Mouse (Mus musculus) heart, embryonic 12.5 days (tissue): ENCODE data around the gene Arhgap28. TPM values are rescaled to one million over a fixed set of nuclear protein-coding genes. Genes with fewer than 3 reads are reported as not detected.

Experiments used
- ATAC-seq: fragments of 200-750 bp; cut with Nextera tagmentation; 2 replicates; pipeline ENCODE4 v1.8.0; 2017; ENCODE audit warnings: moderate TSS enrichment, moderate library complexity; ENCODE audit not compliant: insufficient number of reproducible peaks, low FRiP score
- H3K27ac ChIP-seq: fragments of 300-500 bp; sonication (generic); 2 replicates; pipeline ENCODE4 v1.5.1; 2016; ENCODE audit warnings: mild to moderate bottlenecking, moderate library complexity; ENCODE audit not compliant: poor library complexity, severe bottlenecking
- H3K27me3 ChIP-seq: fragments of 300-500 bp; sonication (generic); replicated peaks from 2 replicates; pipeline ENCODE4 v1.6.1; 2016; ENCODE audit warnings: mild to moderate bottlenecking, moderate library complexity
- H3K36me3 ChIP-seq: fragments of 300-500 bp; sonication (generic); 2 replicates; pipeline ENCODE4 v1.6.1; 2016; ENCODE audit warnings: mild to moderate bottlenecking, moderate library complexity
- H3K4me1 ChIP-seq: fragments of 300-500 bp; sonication (generic); replicated peaks from 2 replicates; pipeline ENCODE4 v1.6.1; 2016; ENCODE audit warnings: mild to moderate bottlenecking
- H3K4me2 ChIP-seq: fragments of 300-500 bp; sonication (generic); 2 replicates; pipeline ENCODE4 v1.6.1; 2016; ENCODE audit warnings: mild to moderate bottlenecking, moderate library complexity
- H3K4me3 ChIP-seq: fragments of 300-500 bp; sonication (generic); 2 replicates; pipeline ENCODE4 v1.5.1; 2016; ENCODE audit warnings: mild to moderate bottlenecking
- H3K9ac ChIP-seq: fragments of 300-500 bp; sonication (generic); 2 replicates; pipeline ENCODE4 v1.6.1; 2016; ENCODE audit warnings: mild to moderate bottlenecking, moderate library complexity
- H3K9me3 ChIP-seq: fragments of 300-500 bp; sonication (generic); replicated peaks from 2 replicates; pipeline ENCODE4 v1.6.1; 2016; ENCODE audit warnings: mild to moderate bottlenecking, moderate library complexity
- WGBS: fragments of 180-500 bp; shearing (Covaris S2); methylation state at CpG from one replicate; pipeline ENCODE4 v1.1.7; 2016; 5-methylcytosine and 5-hydroxymethylcytosine counted together
- polyA plus RNA-seq: library from polyadenylated mRNA; unstranded; fragments of >200 nt; fragmentation: Nextera tagmentation; extraction: Ambion mirVana; gene quantifications from 2 replicates; pipeline ENCODE4 v1.2.1, GENCODE M21; 2016

Arhgap28 gene
- polyA plus RNA-seq = 25.2 and 25.4 TPM in 2 replicates

DNA sequence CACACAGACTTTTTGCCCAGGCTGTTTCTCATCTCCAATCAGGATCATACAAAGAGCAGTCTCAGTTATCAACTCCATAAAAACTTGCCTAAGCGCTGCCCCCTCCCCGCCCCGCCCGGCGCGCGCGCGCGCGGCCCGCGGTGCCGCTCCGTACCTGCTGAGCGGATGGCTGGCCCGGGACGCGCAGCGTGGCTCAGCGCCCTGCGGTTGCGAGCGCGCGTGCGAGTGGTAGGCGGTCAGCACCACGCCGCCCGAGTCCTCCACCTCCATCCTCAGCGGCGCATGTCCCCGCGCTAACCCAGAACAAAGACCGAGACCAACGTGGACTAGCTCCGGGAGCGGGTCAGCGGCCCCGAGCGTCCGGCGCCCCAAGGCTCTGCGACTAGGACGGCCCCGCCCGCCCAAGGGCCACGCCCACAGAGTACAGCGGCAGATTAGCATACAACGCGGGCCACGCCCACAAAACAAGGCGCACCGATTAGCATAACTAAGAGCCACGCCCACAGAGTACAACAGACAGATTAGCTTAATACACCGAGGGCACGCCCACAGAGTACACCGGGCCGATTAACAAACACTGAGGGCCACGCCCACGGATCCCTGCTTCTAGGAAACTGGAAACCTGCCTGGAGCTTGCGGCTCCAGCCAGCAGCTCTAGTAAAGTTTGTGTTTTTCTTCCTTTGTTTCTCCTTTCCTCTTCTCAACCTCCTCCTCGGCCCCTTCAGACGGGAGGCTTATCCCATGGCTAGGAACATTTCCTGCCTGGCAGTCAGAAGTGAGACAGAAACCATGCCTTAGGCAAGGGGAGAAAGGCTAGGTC is at the start of gene Arhgap28:
TSS of gene Arhgap28 (minus strand) at position 380 of the 820 bp plus-strand sequence.
- Histone ChIP-seq H3K9me3 (peaks cover 3% of the 10 kb centered on the region; the same call in 1 of the 2 replicates), H3K4me1 (peaks cover 29% of the 10 kb centered on the region), H3K9ac (peak within 1 kb of the TSS; percentile 76), H3K4me3 (peak within 1 kb of the TSS; percentile 86), H3K27ac (peak within 1 kb of the TSS; percentile 94), H3K27me3 (no peaks in the 10 kb centered on the region), H3K36me3 (no peaks in the 10 kb centered on the region), H3K4me2 (peak within 1 kb of the TSS; percentile 81)
- under 1% methylated on average over 65 of the region's 65 CpGs for WGBS
- ATAC-seq = peak; percentile 95

DNA sequence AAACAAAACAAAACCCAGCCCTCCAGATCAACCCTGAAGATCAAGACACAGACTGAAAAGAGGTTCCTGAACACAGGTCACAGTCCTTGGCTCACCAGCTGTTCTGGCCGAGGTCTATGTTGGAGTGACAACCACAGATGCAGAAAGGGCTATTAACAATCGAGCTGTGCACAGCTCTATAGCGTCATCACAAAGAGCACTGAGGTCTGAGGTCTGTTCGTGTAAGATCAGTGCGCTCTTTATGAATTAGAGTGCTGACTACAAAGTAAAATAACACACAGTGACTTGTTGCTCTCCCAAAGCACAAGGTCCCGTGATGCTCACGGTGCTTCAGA is 42.4 kb upstream of the Arhgap28 start:
- no peak overlapping the region for H3K27ac ChIP-seq
- H3K9me3 ChIP-seq = no peaks in the 10 kb centered on the region
- 78% methylated on average over 7 of the region's 7 CpGs for WGBS
- no peaks in the 10 kb centered on the region for H3K4me1 ChIP-seq
- H3K4me2 ChIP-seq = no peak overlapping the region
- ATAC-seq = no peak
- H3K4me3 ChIP-seq = no peak overlapping the region
- no peaks in the 10 kb centered on the region for H3K36me3 ChIP-seq
- no peak overlapping the region for H3K9ac ChIP-seq
- H3K27me3 ChIP-seq = no peaks in the 10 kb centered on the region

DNA sequence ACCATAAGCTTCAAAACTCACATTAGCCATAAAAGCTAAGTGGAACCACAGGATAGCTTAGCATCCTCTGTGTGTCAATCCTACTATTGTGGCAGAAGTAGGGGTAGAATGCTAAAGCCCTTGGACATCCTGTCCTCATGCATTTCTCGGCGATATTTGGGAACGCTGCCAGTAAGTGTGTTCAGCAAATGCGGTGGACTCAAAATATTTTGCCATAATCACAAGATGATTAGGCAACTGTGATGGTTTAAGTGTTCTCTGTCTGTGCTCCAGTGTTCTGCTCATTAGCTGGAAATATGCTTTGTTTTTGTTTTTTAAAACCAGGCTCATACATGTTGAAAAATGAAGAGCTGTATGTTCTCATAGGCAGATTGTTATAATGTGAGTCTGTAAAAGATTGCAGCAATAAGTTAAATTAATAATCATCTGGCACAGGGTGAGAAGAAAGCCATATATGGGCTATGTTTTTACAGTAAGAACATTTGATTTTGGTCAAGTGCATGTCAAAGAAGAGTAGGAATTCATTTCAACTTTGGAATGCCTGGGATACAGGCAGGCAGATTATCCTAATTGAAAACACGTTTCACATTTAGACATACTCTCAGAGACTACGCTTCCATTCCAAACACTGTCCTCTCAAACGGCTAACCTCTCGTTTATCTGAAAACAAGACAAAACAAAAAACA is 41.9 kb upstream of the Arhgap28 start:
- no peaks in the 10 kb centered on the region for H3K36me3 ChIP-seq
- WGBS = 62% methylated on average over 8 of the region's 8 CpGs
- no peak for ATAC-seq
- H3K4me1 ChIP-seq = no peaks in the 10 kb centered on the region
- no peak overlapping the region for H3K9ac ChIP-seq
- no peak overlapping the region for H3K4me2 ChIP-seq
- no peaks in the 10 kb centered on the region for H3K9me3 ChIP-seq
- no peak overlapping the region for H3K27ac ChIP-seq
- no peak overlapping the region for H3K4me3 ChIP-seq
- no peaks in the 10 kb centered on the region for H3K27me3 ChIP-seq

DNA sequence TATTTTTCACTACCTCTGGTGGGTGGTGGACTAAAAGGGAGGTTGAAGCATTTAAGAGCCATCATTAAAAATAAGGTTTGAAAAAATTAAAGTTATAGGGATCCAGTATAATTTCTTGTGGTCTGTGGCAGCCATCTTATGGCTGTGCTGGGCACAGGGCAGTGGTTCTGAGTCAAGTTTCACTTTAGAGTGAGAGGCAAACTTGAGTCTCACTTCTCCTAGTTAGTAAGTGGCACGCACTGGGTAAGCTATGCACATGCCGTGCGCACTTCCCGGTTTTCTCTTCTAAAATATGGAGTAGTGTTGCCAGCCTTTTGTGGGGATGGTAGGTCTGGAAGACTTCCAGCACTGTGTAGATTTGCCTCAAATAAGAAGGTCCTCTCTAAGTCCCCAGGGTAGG is 38.5 kb upstream of the Arhgap28 start:
- no peaks in the 10 kb centered on the region for H3K4me1 ChIP-seq
- no peak overlapping the region for H3K27ac ChIP-seq
- H3K27me3 ChIP-seq = no peaks in the 10 kb centered on the region
- H3K9ac ChIP-seq = no peak overlapping the region
- WGBS = 89% methylated on average over 4 of the region's 4 CpGs
- no peak overlapping the region for H3K4me2 ChIP-seq
- ATAC-seq = no peak
- no peaks in the 10 kb centered on the region for H3K36me3 ChIP-seq
- no peaks in the 10 kb centered on the region for H3K9me3 ChIP-seq
- H3K4me3 ChIP-seq = no peak overlapping the region

DNA sequence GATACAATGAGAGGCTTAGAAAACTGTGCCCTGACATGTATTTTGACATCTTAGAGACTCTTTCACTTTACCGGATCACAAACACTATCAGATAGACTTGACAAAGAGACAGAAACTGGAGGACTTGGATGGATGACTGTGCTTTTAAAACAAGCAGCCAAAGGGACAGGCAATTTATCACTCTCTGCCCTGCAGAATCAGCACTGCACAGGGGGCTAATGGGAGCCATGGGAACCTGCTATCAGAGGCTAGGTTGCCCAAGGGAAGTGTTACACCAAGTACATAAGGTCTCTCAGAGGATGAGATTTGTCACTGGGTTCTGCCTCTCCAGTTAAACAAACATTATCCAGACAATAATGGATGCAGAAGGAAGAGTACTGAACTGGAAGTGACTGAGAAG is 33.1 kb upstream of the Arhgap28 start:
- Histone ChIP-seq H3K9ac (no peak overlapping the region), H3K4me3 (no peak overlapping the region), H3K9me3 (no peaks in the 10 kb centered on the region), H3K27me3 (no peaks in the 10 kb centered on the region), H3K4me2 (no peak overlapping the region), H3K4me1 (no peaks in the 10 kb centered on the region), H3K27ac (no peak overlapping the region), H3K36me3 (no peaks in the 10 kb centered on the region)
- ATAC-seq = no peak
- 48% methylated on average over 1 of the region's 1 CpGs for WGBS

DNA sequence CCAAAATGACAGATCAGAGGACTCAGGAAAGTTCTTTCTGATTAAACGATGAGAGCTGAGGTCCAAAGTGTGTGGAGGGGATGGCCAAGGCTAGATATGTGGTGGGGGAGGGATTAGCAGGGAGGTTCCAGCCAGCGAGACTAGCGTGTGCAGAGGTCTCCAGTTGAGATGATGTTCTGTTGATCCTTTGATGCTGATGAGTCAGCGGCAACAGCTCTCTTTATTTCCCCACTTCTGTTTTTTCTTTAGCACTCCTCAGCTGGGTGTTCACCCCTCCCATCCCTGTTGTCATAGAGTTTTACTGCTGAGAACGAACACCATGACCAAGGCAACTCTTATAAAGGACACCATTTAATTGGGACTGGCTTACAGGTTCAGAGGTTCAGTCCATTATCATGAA is 25.6 kb upstream of the Arhgap28 start:
- 76% methylated on average over 5 of the region's 5 CpGs for WGBS
- Histone ChIP-seq H3K36me3 (no peaks in the 10 kb centered on the region), H3K9ac (no peak overlapping the region), H3K27ac (no peak overlapping the region), H3K27me3 (no peaks in the 10 kb centered on the region), H3K4me2 (no peak overlapping the region), H3K9me3 (no peaks in the 10 kb centered on the region), H3K4me3 (no peak overlapping the region), H3K4me1 (no peaks in the 10 kb centered on the region)
- no peak for ATAC-seq

DNA sequence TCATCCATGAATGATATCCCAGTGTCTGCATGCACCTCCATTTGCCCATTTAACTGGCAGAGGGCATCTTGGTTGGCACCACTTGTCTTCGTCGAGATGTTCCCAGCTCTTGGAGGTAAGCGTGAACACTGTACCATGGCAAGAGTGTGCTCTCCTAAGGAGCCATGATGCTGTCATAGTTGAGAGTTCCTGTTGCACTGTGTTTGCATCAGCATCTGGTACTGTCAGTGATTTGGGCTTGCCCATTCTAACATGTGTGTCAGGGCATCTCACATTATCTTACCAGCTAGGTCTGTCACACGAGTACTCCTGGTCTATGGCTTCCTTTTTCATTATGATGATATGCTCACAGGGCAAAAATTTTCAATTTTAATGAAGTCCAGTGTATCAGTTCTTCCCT is 24.6 kb upstream of the Arhgap28 start:
- no peak overlapping the region for H3K9ac ChIP-seq
- H3K4me2 ChIP-seq = no peak overlapping the region
- no peaks in the 10 kb centered on the region for H3K9me3 ChIP-seq
- H3K4me1 ChIP-seq = no peaks in the 10 kb centered on the region
- no peak overlapping the region for H3K27ac ChIP-seq
- H3K4me3 ChIP-seq = no peak overlapping the region
- 82% methylated on average over 4 of the region's 4 CpGs for WGBS
- H3K36me3 ChIP-seq = no peaks in the 10 kb centered on the region
- ATAC-seq = no peak
- H3K27me3 ChIP-seq = no peaks in the 10 kb centered on the region

DNA sequence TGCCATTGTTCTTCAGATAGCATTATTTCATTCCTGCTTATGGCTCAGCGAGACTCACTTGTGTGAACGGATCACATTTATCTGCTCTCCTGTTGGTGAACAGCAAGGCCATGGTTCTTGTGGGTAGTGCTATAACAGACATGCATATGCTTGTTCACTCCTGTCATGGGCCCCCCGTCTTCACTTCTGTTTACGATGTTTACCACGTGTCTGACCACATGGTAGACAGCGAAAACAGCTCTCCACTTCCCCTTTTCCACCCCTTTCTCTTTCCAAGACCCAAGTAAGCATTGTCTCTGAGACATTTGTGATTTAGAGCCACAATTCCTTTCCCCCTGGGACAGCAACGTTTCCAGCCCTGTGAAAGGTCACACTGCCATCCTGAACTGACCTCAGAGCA is 20.4 kb upstream of the Arhgap28 start:
- ATAC-seq = no peak
- H3K9ac ChIP-seq = no peak overlapping the region
- 63% methylated on average over 7 of the region's 7 CpGs for WGBS

DNA sequence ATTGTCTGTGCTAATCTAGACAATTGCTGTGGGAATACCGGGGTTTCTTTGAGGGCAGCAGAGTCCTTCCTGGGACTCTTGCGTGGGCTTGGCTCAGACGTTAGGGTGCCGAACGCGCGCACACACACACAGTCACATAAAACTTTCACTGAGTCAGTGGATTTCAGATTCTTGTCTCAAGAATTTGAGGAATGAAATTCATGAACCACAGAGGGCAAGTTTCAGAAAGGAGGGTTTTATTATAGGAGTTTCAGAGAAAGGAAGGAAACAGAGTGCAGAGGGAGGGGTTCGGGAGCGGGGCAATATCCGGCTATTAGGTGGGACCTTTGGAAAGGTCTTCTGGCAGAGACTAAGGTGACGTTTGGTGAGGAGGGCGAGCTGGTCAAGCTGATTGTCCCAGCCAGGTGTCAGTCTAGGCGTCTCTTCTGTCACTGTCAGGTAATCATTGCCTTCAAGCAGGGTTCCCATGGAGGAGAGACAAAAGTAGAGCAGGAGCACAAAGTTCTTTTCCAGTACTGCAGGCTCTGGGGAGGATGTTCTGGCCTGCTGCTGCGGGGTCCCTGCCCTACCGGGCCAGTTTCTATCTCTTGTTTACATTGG is 15.6 kb upstream of the Arhgap28 start:
- H3K9me3 ChIP-seq = peaks cover 2% of the 10 kb centered on the region; the same call in 1 of the 2 replicates
- no peak overlapping the region for H3K4me2 ChIP-seq
- WGBS = 67% methylated on average over 15 of the region's 15 CpGs
- peaks cover 3% of the 10 kb centered on the region; the same call in 1 of the 2 replicates for H3K4me1 ChIP-seq
- no peaks in the 10 kb centered on the region for H3K27me3 ChIP-seq
- no peak overlapping the region for H3K9ac ChIP-seq
- H3K27ac ChIP-seq = no peak overlapping the region
- ATAC-seq = no peak
- H3K36me3 ChIP-seq = no peaks in the 10 kb centered on the region
- H3K4me3 ChIP-seq = no peak overlapping the region

More for the DNA sequence above, 20.4 kb upstream of the Arhgap28 start:
- Histone ChIP-seq H3K36me3 (no peaks in the 10 kb centered on the region), H3K27ac (no peak overlapping the region), H3K4me1 (no peaks in the 10 kb centered on the region), H3K4me2 (no peak overlapping the region), H3K27me3 (no peaks in the 10 kb centered on the region), H3K9me3 (no peaks in the 10 kb centered on the region), H3K4me3 (no peak overlapping the region)

DNA sequence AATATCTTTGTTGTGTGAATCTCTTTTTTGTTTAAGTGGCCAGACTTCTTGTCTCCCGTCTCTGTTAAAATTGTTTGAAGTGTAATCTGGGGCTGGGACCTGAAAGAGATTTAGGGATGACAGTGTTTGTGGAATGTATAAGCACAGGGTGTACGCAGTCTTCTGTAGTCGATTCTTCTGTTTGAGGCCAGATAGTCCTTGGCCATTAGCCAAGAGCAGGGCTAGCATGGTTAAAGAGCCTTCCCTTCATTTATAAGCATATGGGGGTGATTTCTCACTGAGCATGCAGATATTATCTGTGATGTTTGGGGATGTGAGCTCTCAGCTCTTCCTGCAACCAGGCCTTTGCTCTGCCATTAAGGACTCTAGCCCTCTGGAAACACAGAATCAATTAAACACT is 13.2 kb upstream of the Arhgap28 start:
- Histone ChIP-seq H3K27me3 (no peaks in the 10 kb centered on the region), H3K9me3 (peaks cover 3% of the 10 kb centered on the region; the same call in 1 of the 2 replicates), H3K4me1 (peaks cover 3% of the 10 kb centered on the region; the same call in 1 of the 2 replicates), H3K27ac (no peak overlapping the region), H3K4me2 (no peak overlapping the region), H3K36me3 (no peaks in the 10 kb centered on the region), H3K9ac (no peak overlapping the region), H3K4me3 (no peak overlapping the region)
- ATAC-seq = no peak
- 34% methylated on average over 3 of the region's 3 CpGs for WGBS

DNA sequence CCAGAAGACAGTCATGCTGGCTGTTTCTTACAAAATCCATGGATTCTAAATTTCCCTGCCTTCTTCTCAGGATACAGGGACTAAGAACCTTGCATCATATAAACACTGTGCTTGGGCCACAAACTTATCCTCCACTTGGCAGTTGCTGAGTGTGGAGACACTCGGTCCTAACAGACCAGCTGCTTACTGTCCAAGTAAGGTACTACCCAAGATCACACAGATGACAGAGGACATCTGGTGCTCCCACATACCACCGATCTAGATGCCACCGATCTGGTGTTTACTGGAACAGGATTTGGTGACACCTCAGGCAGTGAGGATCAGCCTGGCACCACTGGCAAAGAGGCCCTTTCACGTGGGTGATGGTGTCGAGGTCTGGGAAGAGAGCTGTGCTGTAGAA is 7.7 kb upstream of the Arhgap28 start:
- 79% methylated on average over 5 of the region's 5 CpGs for WGBS
- no peak overlapping the region for H3K9ac ChIP-seq
- H3K27me3 ChIP-seq = no peaks in the 10 kb centered on the region
- ATAC-seq = no peak
- no peaks in the 10 kb centered on the region for H3K4me1 ChIP-seq
- H3K36me3 ChIP-seq = no peaks in the 10 kb centered on the region
- H3K4me3 ChIP-seq = no peak overlapping the region
- no peak overlapping the region for H3K27ac ChIP-seq
- H3K9me3 ChIP-seq = peaks cover 12% of the 10 kb centered on the region
- H3K4me2 ChIP-seq = no peak overlapping the region
